Mouse (Mus musculus): ENCODE data around the gene Oas1g. TPM values are rescaled to one million over a fixed set of nuclear protein-coding genes. Genes with fewer than 3 reads are reported as not detected.

Gene Oas1g
- total RNA-seq, 1 experiment from 2014 or later: 6.2 TPM

DNA sequence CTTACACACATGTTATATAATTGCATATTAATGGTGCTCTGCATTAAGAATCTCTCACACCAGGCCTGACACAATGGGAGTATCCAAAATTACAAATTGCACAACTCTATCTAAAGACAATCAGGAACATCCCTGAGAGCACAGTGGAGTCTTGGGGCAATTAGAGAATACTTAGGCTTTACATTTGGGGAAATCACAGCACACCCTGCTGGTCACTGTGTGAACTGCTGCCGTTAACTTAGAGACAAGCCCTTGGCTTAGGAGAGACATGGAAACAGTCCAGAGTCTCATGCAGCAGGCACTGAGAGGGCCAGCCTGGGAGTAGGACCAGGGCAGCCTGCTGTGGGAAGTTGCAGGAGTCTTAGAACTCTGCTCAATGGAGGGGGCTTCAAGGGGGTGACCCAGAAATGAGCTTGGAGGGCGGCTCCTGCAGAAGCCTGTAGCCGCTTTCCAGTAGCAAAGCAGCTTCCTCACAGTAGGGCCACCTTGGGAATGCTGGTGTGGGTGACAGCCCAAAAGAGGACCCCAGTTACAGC lies 37.7 kb downstream of the Oas1g start:
- ATAC-seq (replicated peaks in 1 of 2; ENCODE audit: insufficient read depth in 1 of 2, low FRiP score in 2 of 2, low TSS enrichment in 1 of 2, low read depth in 1 of 2, poor library complexity in 2 of 2, severe bottlenecking in 2 of 2): peak; percentile 37 to 71; a peak in 2 of 4 replicates

DNA sequence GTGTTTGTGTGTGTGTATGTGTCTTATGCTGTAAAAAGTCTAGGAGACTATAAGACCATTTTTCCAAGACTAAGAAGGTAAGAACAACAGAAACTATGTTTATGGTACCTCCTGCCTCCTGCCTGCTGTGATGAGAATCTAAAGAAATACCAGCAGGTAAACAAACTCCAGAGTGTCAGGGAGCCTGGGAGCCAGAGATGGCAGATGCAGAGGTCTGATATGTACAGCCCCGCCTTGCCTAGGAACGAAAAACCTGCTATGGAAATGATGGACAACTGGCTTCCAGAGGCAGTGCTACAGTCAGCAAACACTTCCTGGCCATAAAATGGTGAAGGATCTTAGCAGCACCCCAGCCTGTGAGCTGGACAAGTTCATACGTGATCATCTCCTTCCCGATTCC lies 40.3 kb downstream of the Oas1g start, which contains the start of gene Oas1f:
Gene Oas1f (plus strand): TSS at position 301 of the 400 bp plus-strand sequence.
- ATAC-seq (replicated peaks in 1 of 2; ENCODE audit: insufficient read depth in 1 of 2, low FRiP score in 2 of 2, low TSS enrichment in 1 of 2, low read depth in 1 of 2, poor library complexity in 2 of 2, severe bottlenecking in 2 of 2): no peak

DNA sequence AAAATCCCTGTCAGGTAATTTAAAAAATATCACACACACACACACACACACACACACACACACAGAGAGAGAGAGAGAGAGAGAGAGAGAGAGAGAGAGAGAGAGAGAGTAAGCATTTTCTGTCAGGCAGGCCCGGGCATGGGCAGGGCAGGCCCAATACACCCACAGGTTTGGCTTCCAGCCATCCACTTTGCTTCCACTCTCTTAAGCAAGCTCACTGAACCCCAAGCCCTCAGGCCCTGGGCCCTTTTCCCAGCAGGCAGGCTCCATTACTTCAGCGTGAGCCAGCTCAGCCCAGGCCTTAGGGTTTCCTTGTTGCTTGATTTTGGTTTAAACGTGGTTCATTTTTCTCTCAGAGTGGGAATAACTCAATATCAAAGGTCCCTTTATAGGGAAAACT lies 42.7 kb downstream of the Oas1g start:
- ATAC-seq (replicated peaks in 1 of 2; ENCODE audit: insufficient read depth in 1 of 2, low FRiP score in 2 of 2, low TSS enrichment in 1 of 2, low read depth in 1 of 2, poor library complexity in 2 of 2, severe bottlenecking in 2 of 2): 0 out of 4 replicates have a peak, but pooled peaks of 1 of the 2 experiments have one; percentile 48

DNA sequence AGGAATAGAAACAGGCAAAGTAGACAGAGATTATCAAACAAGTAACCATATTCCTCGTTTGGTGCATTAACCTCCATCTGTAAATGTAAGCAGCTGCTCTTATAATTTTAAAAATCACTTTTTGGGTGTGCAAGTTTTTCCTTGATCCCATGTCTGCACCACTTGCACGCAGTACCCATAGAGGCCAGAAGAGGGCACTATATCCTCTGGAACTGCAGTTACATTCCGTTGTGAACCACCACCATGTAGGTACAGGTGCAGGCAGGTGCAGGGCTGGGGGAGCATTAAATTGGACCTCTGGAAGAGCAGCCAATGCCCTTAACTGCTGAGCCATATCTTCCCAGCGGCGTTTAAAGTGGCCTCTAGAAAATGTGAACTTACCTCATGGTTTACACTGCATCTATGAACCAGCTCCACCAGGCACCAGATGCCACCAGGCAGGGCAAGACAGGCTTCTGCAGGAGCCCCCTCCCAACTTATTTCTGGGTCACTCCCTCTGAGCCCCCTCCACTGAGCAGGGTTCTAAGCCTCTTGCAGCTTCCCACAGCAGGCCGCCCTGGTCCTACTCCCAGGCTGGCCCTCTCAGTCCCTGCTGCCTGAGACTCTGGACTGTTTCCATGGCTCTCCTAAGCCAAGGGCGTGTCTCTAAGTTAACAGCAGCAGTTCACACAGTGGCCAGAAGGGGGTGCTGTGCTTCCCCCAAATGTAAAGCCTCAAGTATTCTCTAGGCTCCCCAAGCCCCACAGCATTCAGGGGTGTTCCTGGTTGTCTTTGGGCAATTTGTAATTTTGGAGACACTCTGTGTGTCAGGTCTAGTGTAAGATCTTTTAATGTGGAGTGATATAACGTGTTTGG lies 50.5 kb downstream of the Oas1g start:
- ATAC-seq (replicated peaks in 1 of 2; ENCODE audit: insufficient read depth in 1 of 2, low FRiP score in 2 of 2, low TSS enrichment in 1 of 2, low read depth in 1 of 2, poor library complexity in 2 of 2, severe bottlenecking in 2 of 2): peak; percentile 51 to 56; a peak in 1 of 4 replicates

DNA sequence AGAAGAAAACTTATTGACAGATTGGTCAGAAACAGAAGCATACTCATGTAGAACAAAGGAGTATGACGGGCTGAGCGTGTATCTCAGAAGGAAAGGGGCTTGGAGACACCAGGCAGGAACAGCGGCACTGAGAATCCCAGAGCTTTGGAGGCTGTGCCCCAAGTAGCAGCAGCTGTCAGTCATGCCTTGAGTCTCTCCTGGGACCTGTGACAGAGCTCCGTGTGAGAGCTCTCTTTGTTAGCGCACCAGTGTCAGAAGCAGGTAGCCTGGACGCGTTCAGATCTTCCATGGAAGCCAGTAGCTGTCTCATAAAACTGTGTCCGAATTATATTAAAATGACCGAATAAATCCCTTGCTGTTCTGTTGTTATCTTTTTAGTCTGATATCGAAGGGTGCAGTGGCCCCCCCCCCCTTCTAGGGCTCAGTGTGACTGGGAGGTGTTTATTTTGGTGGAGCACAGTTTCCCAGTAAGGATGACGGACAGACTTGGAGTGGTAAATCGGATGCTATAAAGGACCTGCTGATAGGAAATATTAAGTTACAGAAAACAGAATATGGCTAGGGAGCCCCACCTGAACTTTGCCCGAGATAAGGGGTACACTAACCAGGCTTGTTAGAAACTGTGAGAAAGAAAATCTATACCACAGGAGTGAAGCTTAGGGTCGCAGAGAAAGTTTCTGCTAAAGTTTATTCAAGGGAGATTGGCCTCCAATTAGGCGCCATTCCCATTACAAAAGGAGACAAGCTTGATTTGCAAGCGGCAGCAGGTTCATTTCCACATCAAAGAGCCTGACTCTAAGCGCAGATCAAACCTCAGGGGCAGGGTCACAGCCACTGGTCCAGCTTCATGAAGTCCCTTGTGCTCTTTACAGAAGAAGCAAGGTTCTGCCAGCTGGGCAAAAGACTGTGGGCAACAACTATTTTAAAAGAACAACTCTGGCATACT lies 53.8 kb downstream of the Oas1g start:
- no peak for ATAC-seq (replicated peaks in 1 of 2; ENCODE audit: insufficient read depth in 1 of 2, low FRiP score in 2 of 2, low TSS enrichment in 1 of 2, low read depth in 1 of 2, poor library complexity in 2 of 2, severe bottlenecking in 2 of 2)

DNA sequence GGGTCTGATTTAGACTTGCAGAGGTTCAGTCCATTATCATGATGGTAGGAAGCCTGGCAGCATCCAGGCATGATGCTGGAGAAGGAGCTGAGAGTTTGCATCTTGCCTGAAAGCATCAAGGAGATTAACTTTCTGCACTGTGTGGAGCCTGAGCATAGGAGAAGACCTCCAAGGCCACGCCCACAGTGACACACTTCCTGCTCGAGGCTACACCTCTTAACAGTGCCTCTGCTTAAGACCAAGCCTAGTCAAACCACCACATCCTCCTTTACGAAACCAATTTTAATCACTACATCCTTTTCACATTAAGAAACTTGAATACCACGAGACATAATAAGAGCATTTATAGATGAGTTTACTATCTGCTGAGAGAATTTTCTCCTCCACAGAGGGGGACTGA lies 56.4 kb downstream of the Oas1g start:
- peak; percentile 80 to 85 for ATAC-seq (replicated peaks in 1 of 2; ENCODE audit: insufficient read depth in 1 of 2, low FRiP score in 2 of 2, low TSS enrichment in 1 of 2, low read depth in 1 of 2, poor library complexity in 2 of 2, severe bottlenecking in 2 of 2)

Other genes with a start within 250 kb of the Oas1g start
- 2.9 and 3.4 TPM in 2 replicates for gene Rasal1, start 238.8 kb downstream of the Oas1g start, total RNA-seq (2017)
- not detected in 2 replicates for gene Dtx1, start 175.7 kb downstream of the Oas1g start, total RNA-seq (2017)
- gene Oas2, start 137.8 kb downstream of the Oas1g start, total RNA-seq (2017): 3.7 and 6.8 TPM in 2 replicates
- 8.6 and 13.6 TPM in 2 replicates for gene Oas3, start 110.0 kb downstream of the Oas1g start, total RNA-seq (2017)
- 0.19 and 0.30 TPM in 2 replicates for gene Oas1e, start 92.1 kb downstream of the Oas1g start, total RNA-seq (2017)
- 2.0 and 10.4 TPM in 2 replicates for gene Oas1c, start 75.1 kb downstream of the Oas1g start, total RNA-seq (2017)
- gene Oas1f, start 40.2 kb downstream of the Oas1g start, total RNA-seq (2017): not detected in 2 replicates
- not detected in 2 replicates for gene Oas1h, start 26.2 kb downstream of the Oas1g start, total RNA-seq (2017)
- gene Oas1a, start 19.9 kb upstream of the Oas1g start, total RNA-seq (2017): 23.4 and 33.7 TPM in 2 replicates
- not detected in 2 replicates for gene Oas1d, start 26.9 kb upstream of the Oas1g start, total RNA-seq (2017)
- not detected in 2 replicates for gene Rph3a, start 122.5 kb upstream of the Oas1g start, total RNA-seq (2017)

Measured in hematopoietic stem cell, adult 5-6 weeks (primary cell).